Mouse (Mus musculus) adrenal gland, adult 18-20 months (tissue): ENCODE measurements at regions not wholly inside any gene's neighbourhood (a gene's known extent, or its start where the extent isn't known, plus 50 kb on each side); places are given as distances from the start of the nearest gene placed in this dataset.
A peak's percentile ranks its signal among the peaks of the same experiment; 100 is the strongest.
"Not testable (repeated sequence)": the region's sequence is repeated elsewhere in the genome, so short reads cannot be mapped to it uniquely, and the experiment has no call there.

ENCODE experiments used
- DNase-seq, 2 experiments: peaks; one replicate each; pipeline ENCODE4 v3.0.0; 2021 to 2022; ENCODE audit warnings: low spot score in 2 of 2

GRCm38 (mm10) chr10:25702146-25702545 is 166.1 kb upstream of the Smlr1 start:
- DNase-seq, result no peak

DNA sequence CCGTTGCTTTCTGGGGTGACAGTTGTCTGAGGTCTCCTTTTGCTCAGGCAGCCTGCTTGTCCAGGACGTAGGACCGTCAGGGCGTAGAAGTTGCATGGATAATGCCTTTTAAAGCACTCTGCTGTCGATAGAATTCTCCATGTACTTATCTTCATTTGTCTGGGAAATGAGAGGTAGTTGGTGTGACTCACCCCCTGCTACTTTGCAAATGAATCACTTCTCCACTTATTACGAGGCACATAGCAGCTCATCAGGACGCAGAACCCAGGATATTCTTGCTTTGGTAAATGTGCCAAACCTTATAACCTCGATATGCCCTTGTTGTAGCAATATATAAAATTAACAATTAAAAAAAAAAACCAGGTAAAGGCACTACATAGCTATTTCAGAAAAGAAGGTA is 159.7 kb upstream of the Smlr1 start:
- no peak for DNase-seq

- peak; percentile 59 to 62 for DNase-seq
These were observed 145.2 kb upstream of the Smlr1 start for GRCm38 (mm10) chr10:25681243-25681642.

GRCm38 (mm10) chr10:25677889-25678288 is 141.8 kb upstream of the Smlr1 start:
- DNase-seq, result no peak

DNA sequence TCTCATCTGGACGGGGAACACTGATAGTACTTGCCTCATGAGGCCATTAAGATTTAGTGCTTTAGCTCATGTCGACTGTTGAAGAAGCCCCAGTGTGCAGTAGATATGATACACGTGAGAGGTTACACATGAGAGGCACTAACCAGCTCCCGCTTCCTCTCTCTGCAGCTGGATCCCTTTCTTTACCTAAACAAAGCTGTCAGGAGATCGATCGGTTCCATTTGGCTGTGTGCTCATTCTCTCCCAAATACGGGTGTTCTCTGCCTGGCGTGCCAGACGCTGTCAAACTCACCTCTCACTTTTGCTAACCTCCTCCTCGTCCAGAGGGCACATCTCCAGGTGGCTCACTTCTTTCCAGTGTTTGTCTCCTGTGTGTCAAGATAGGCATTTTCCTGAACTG is 139.3 kb upstream of the Smlr1 start:
- DNase-seq, result no peak

DNA sequence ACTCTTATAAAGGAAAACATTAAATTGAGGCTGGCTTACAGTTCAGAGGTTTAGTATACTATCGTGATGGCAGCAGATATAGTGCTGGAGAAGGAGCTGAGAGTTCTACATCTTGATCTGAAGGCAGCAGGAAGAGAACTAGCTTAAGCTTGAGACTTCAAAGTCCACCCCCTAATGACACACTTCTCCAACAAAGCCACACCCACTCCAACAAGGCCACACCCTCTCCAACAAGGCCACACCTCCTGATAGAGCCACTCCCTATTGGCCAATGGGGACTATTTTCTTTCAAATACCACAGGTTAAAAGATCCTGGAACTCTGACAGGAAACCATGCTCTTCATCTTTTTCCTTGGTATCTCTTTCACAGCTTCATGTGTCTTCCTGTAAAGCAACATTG is 134.0 kb upstream of the Smlr1 start:
- no peak for DNase-seq

GRCm38 (mm10) chr10:25652742-25653563 is 116.9 kb upstream of the Smlr1 start:
- DNase-seq, result no peak

- no peak for DNase-seq
These were observed 111.7 kb upstream of the Smlr1 start for GRCm38 (mm10) chr10:25647740-25648139.

DNA sequence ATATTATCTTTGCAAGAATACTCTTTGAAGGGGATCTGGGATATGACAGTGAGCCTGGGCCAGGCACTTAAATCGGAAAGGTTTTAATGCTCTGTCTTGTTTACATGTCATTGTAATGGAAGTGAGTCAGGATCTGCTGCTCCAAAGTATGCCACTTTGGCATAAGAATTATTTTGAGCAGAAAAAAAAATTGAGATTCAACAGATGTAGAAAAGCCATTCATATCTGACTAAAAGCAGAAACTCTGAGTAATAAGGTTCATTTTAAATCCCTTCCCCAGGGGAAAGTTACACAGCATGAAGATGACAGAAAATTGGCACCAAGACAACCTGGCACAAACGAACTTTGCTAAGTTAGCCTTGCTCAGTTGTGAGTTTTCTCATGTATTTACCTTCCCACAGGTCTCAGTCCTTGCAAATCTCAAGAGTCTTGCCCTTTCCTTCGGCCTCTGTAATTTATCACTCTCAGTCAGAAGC is 107.5 kb upstream of the Smlr1 start:
- no peak for DNase-seq

GRCm38 (mm10) chr10:25642079-25642696 is 106.1 kb upstream of the Smlr1 start:
- no peak for DNase-seq

DNA sequence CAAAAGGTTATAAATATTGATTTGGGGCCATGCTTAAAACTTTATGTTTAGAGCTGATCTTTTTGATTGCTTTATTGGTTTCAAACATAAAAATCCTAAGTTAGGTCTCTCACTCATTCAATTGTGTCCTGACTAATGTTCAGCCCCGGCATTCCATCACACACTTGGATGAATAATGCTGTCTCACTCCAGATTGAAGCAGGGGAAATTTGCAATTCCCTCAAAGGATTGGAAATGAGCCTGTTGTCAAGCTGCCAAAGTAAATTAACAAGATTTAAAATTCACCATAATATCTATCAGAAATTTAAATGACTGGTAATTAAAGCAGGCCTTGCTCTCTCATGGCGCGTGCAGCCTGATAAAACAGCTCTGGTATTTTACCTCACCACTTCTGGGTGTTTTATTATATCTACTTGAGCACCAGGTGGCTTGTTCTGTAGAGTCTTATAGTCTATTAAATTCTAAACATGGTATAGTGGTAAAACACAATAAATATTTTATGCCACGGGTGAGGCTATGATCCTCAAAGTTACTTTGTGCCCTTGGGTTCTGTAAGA is 97.1 kb upstream of the Smlr1 start:
- no peak for DNase-seq

- DNase-seq, result no peak
These were observed 96.2 kb upstream of the Smlr1 start for GRCm38 (mm10) chr10:25632306-25632705.

GRCm38 (mm10) chr10:25622585-25622984 is 86.5 kb upstream of the Smlr1 start:
- no peak for DNase-seq

DNA sequence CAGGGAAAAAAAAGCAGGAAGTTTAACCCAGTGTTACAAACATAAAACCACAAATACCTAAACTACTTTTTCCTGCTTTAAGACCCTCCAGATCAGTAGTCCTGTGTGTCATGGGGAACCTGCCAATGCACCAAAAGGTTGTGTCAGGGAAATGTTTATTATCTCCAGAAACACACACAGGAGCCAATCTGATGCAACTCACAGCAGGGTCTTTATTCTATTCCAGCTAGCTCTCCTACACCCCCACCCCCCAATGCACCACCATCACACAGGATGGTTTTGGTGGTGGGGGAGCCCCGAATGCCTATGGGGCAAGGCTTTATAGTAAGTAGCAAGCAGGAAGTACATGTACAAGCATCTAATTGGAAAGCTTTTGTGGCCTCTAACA is 85.7 kb upstream of the Smlr1 start:
- not testable (repeated sequence) for DNase-seq

DNA sequence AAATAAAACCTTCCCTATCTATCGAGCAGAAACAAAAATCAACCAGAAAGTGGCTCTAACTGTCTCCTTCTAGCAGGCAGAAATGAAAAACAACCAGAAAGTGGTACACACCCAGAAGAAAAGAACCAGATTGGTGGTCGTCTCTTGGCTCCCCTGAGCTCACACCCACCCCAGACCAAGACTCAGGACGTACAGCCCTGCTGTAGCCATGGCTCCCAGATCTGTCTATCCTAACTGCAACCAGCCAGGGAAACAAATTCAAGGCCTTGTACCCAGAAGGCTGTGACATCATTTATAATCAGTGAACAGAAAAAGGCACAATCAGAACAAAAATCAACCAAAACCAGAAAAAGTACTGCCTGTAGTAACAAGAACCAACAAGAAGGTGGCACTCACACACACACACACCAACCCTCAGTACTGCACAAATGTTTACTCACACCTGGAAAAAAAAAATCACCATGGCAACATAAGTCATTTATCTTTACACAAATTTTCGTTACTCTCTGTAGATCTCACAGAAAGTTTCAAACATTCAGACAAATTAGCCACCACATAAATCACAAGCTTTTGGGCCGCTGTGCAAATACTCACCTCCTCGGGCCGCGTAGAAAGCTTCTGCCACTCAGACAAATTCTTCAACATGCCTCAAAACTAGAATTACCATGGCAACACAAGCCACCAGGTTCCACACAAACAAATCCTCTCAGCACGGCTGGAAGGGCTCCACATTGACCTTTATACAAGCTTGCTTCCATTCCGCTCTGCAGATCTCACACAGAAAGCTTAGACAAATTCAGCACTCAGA is 85.1 kb upstream of the Smlr1 start:
- DNase-seq, result no peak

DNA sequence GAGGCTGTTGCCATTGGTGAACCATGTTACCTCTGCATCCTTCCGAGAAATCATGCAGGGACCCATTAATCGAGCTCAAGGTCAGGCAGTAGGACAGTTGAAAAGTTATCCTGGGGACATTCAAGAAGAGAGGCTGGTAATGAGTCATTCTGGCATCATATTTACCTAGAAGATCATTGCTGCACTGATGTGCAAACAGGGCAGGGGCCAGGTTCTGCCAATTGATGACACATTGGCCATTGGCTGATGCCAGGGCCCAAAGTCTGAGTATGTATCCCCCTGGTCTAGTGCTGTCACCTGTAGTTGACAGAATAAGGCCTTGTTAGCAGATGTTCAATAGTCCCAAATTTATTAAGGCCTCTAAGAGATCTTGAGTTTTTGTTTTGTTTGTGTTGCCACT is 83.6 kb upstream of the Smlr1 start:
- no peak for DNase-seq

- DNase-seq, result no peak
These were observed 65.4 kb upstream of the Smlr1 start for GRCm38 (mm10) chr10:25601471-25601870.

- no peak for DNase-seq
These were observed 53.2 kb upstream of the Smlr1 start for GRCm38 (mm10) chr10:25589316-25589645.

DNA sequence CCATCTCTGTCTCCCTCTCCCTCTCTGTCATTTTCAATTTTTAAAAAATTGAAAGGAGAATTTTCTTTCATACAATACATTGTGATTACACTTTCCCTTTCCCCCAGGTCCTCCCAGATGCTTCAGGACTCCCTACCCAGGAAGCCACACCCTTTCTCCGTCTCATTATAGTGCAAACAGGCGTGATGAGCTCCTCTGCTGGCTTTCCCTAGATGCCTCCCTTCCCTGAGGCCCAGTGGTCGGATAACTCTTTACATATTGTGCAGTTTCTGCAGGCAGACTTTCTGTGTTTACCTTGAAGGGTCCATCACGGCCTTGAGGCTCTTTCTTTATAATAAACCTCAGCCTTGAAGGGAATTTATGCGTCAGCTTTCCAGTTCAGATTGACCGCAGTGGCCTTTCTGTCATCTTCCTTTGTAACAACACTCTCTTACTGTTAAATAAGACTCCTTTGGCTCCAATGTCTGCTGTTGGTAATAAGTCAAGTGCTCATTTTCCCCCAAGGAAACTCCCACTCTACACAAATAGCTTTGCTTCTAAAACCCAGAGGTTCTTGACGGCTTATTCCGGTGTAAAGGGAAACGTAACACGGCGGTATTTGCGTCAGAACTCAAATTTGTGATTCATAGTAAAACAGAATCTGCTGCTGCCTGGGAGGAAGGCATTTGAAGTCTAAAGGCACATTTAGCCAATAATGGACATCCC is 52.7 kb upstream of the Smlr1 start:
- no peak for DNase-seq
